8 mouse cellular contexts compared by ENCODE assay signal in the genomic region with DNA sequence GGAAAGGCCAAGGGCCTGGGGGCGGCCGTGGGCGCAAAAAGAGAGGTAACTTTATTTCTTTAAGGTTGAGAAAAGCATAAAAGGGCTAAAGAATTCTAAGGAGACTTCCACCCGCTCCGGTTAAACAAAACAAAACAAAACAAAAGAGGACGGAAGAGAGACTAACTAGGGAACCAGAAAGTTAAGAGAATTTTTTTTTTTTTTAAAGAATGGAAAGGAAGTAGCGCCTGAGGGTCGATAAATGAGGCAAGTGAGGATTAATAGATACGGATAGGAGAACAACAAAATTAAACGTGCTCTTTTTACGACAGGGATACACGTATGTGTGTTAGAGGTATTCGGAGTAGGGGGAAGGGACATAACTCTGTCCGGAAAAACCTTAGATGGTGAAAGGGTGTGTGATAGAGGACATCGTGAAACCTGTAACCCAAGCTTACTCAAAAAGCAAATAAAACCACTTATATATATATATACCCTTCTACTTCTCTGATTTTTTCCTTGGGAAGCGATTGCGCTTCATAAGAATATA. TPM values are rescaled to one million over a fixed set of nuclear protein-coding genes. Genes with fewer than 3 reads are reported as not detected.
A peak's percentile ranks its signal among the peaks of the same experiment; 100 is the strongest.
DNase-seq lines count a peak whose midpoint lies in the region; ATAC-seq and TF ChIP-seq lines count a peak whose summit lies in the region.

No protein-coding gene starts in this region.

- WGBS in forebrain, embryonic 15.5 days = 8% methylated on average over 17 of the region's 17 CpGs
- 6% methylated on average over 17 of the region's 17 CpGs for WGBS in liver, embryonic 16.5 days (ENCODE audit: insufficient replicate concordance)

- TF ChIP-seq CTCF in ES-Bruce4 (IDR thresholded peaks at IDR 0.05; ENCODE audit: low read depth, low read length) = no peak

- ATAC-seq in forebrain, embryonic 15.5 days (replicated peaks) = no peak
- ATAC-seq in liver, embryonic 16.5 days (ENCODE audit: low read depth) = no peak

- H3K4me1 ChIP-seq in ES-Bruce4 (ENCODE audit: control insufficient read depth, insufficient read depth, low read length) = no peaks in the 10 kb centered on the region
- peaks cover 39% of the 10 kb centered on the region for H3K4me1 ChIP-seq in forebrain, embryonic 15.5 days
- peaks cover 14% of the 10 kb centered on the region for H3K4me1 ChIP-seq in liver, embryonic 16.5 days (ENCODE audit: control insufficient read depth, low read depth, low read length)

- H3K36me3 ChIP-seq in ES-Bruce4 (ENCODE audit: control insufficient read depth, insufficient read depth, low read length, poor library complexity, severe bottlenecking) = peaks cover 8% of the 10 kb centered on the region
- H3K36me3 ChIP-seq in forebrain, embryonic 15.5 days = peaks cover 25% of the 10 kb centered on the region
- H3K36me3 ChIP-seq in liver, embryonic 16.5 days (ENCODE audit: control insufficient read depth, insufficient read depth) = peaks cover 17% of the 10 kb centered on the region

- no peak overlapping the region for H3K27ac ChIP-seq in ES-Bruce4 (ENCODE audit: insufficient read depth, low read length)
- peak overlapping the region; percentile 89 for H3K27ac ChIP-seq in forebrain, embryonic 15.5 days (replicated peaks)
- peak overlapping the region; percentile 96 for H3K27ac ChIP-seq in liver, embryonic 16.5 days (ENCODE audit: low read length)

- H3K4me3 ChIP-seq in ES-Bruce4 (ENCODE audit: low read depth, low read length) = peak overlapping the region; percentile 56
- H3K4me3 ChIP-seq in forebrain, embryonic 15.5 days = peak overlapping the region; percentile 86
- H3K4me3 ChIP-seq in liver, embryonic 16.5 days (ENCODE audit: low read depth, low read length) = peak overlapping the region; percentile 96

- H3K4me2 ChIP-seq in forebrain, embryonic 15.5 days (replicated peaks) = peak overlapping the region; percentile 61
- H3K4me2 ChIP-seq in liver, embryonic 16.5 days (ENCODE audit: low read depth, low read length) = peak overlapping the region; percentile 87

- TF ChIP-seq POLR2A in ES-Bruce4 (IDR thresholded peaks at IDR 0.05; ENCODE audit: insufficient read depth, low read length) = no peak

- DNase-seq in cerebellum, adult 9-10 months = peak; percentile 50
- DNase-seq in cerebellum, adult 18-20 months = no peak
- no peak for DNase-seq in adrenal gland, postnatal 10 days
- no peak for DNase-seq in left cerebral cortex, postnatal 14 days (ENCODE audit: low spot score in 2 of 2)
- no peak for DNase-seq in Muller cell, postnatal 12 days (ENCODE audit: inconsistent ontology term)

- H3K9me3 ChIP-seq in ES-Bruce4 (replicated peaks; ENCODE audit: control insufficient read depth, insufficient read depth, low read length, poor library complexity, severe bottlenecking) = no peaks in the 10 kb centered on the region
- H3K9me3 ChIP-seq in forebrain, embryonic 15.5 days = no peaks in the 10 kb centered on the region
- H3K9me3 ChIP-seq in liver, embryonic 16.5 days (replicated peaks; ENCODE audit: control insufficient read depth, low read length) = no peaks in the 10 kb centered on the region

- intact Hi-C loops in left cerebral cortex, postnatal 14 days (cut with DNase I) = no loop called here

- peak overlapping the region; percentile 75 for H3K9ac ChIP-seq in ES-Bruce4 (ENCODE audit: low read depth, poor library complexity, severe bottlenecking)
- peak overlapping the region; percentile 50 for H3K9ac ChIP-seq in forebrain, embryonic 15.5 days (replicated peaks)
- peak overlapping the region; percentile 90 for H3K9ac ChIP-seq in liver, embryonic 16.5 days (ENCODE audit: low read depth, low read length)

- no peak for TF ChIP-seq EP300 in ES-Bruce4 (IDR thresholded peaks at IDR 0.05; ENCODE audit: insufficient read depth, low read depth, low read length)

- no peaks in the 10 kb centered on the region for H3K27me3 ChIP-seq in ES-Bruce4 (ENCODE audit: control insufficient read depth, insufficient read depth, low read length, poor library complexity, severe bottlenecking)
- no peaks in the 10 kb centered on the region for H3K27me3 ChIP-seq in forebrain, embryonic 15.5 days
- H3K27me3 ChIP-seq in liver, embryonic 16.5 days (ENCODE audit: control insufficient read depth, insufficient read depth, low read depth, low read length) = no peaks in the 10 kb centered on the region

RNA-seq across cellular contexts. Expression of a gene that starts 0.4 kb away (rescaled TPM):
- 46.7 and 64.8 TPM in 2 replicates for polyA plus RNA-seq in ES-Bruce4 (2011; ENCODE audit: insufficient read depth, insufficient read length, low read depth, missing spikeins)
- 145 and 155 TPM in 2 replicates for polyA plus RNA-seq in forebrain, embryonic 15.5 days (2015; fragmentation: Nextera tagmentation; extraction: Ambion mirVana)
- 23.1 and 26.4 TPM in 2 replicates for polyA plus RNA-seq in liver, embryonic 16.5 days (2015; fragmentation: Nextera tagmentation; extraction: Ambion mirVana)
- 10 to 100 TPM; 41.7 to 44.4 TPM for total RNA-seq in adrenal gland, postnatal 10 days (2021)
- 100 to 1,000 TPM; 155 to 156 TPM for total RNA-seq in left cerebral cortex, postnatal 14 days (2021)

RNA-seq across cellular contexts. Expression of a gene that starts 0.5 kb away (rescaled TPM):
- polyA plus RNA-seq in ES-Bruce4 (2011; ENCODE audit: insufficient read depth, insufficient read length, low read depth, missing spikeins) = 28.9 and 29.7 TPM in 2 replicates
- polyA plus RNA-seq in forebrain, embryonic 15.5 days (2015; fragmentation: Nextera tagmentation; extraction: Ambion mirVana) = 28.8 and 29.7 TPM in 2 replicates
- 8.4 and 9.8 TPM in 2 replicates for polyA plus RNA-seq in liver, embryonic 16.5 days (2015; fragmentation: Nextera tagmentation; extraction: Ambion mirVana)
- 10 to 100 TPM; 15.9 to 19.7 TPM for total RNA-seq in adrenal gland, postnatal 10 days (2021)
- 10 to 100 TPM; 16.9 to 18.2 TPM for total RNA-seq in left cerebral cortex, postnatal 14 days (2021)
